Mouse (Mus musculus) CD4-positive naive resting alpha-beta T cell, adult 57 days (primary cell): ENCODE results near the gene Toe1. TPM values are rescaled to one million over a fixed set of nuclear protein-coding genes. Genes with fewer than 3 reads are reported as not detected.

Experiments
- total RNA-seq: library from RNA; stranded (reverse); gene quantifications from one replicate; pipeline ENCODE4 v1.2.4, GENCODE M21; 2023

Gene Toe1
- 50.5 TPM for total RNA-seq

DNA sequence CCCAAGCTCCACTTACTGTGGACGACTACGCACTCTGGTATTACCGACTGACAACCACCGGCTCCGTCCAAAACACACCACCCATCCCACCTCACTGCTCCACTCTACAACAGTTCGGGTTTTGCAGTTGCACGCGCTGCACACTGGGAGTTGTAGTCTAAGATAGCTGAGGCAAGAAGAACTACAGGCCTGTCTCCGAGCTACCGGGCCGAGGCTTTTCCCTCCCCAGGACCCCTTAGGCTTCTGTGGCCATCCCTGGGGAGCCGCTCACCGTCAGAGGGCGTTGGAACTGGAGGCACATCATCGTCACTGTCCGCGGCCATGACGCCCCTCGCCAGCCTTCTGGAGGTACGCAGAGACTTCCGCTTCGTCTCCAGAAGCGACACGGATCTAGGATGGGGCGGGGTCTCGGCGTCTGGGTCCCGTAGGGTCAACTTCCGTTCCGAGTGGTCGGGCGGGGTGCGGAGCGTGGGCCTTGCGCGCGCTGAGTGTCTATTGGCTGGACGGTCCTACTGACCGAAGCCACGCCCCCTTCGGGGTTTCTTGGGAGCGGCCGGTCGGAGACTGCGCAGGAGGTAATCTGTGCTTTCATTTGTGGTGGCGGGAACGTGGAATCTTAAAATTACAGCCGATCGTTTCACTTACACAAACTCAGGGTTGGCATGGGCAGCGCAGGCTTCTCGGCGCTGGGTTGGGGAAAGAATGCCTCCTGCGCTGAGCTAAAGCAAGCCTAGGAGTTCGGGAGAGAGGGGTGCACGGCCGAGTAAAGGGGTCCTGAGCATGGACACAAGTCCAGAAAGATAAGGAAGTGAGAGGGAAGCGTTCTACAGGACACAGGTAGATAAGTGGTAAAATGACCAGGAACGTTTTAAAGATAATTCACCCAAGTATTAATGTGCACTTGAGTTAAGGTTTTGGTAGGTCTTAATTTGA, at the start of gene Toe1, which contains the start of gene Mutyh:
TSS of gene Toe1 (minus strand) at position 444 of the 933 bp plus-strand sequence.
TSS of gene Mutyh (plus strand) at position 527 of the 933 bp plus-strand sequence.

DNA sequence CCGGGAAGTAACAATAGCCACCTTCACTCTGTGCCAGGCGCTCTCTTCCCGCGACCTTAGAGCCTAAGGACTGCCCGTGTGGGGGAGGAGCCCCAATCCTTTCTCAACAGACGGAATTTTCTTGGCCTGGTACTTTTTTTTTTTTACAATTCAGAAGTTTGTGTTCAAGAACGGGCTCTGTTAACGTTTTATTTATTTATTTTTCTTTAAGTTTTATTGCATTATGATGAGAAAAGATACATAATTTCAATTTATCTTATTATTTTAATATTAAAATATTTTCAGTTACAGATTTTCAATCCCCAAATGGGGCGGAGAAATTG, 14.2 kb upstream of the Toe1 start, which contains the start of gene Hpdl:
TSS of gene Hpdl (minus strand) at position 14 of the 323 bp plus-strand sequence.

Other genes starting within 250 kb of the Toe1 start
- 128 TPM for gene Gpbp1l1, start 250.0 kb downstream of the Toe1 start, total RNA-seq
- 8.2 TPM for gene Ccdc17, start 211.0 kb downstream of the Toe1 start, total RNA-seq
- 103 TPM for gene Nasp, start 179.7 kb downstream of the Toe1 start, total RNA-seq
- 176 TPM for gene Akr1a1, start 156.0 kb downstream of the Toe1 start, total RNA-seq
- 165 TPM for gene Prdx1, start 122.1 kb downstream of the Toe1 start, total RNA-seq
- 3.5 TPM for gene Mmachc, start 99.2 kb downstream of the Toe1 start, total RNA-seq
- 18.4 TPM for gene Ccdc163, start 99.1 kb downstream of the Toe1 start, total RNA-seq
- gene Tesk2, start 86.7 kb downstream of the Toe1 start, total RNA-seq: 7.8 TPM
- 11.8 TPM for gene Mutyh, start 83 bp upstream of the Toe1 start, total RNA-seq
- gene Hpdl, start 14.1 kb upstream of the Toe1 start, total RNA-seq: not detected
- gene Zswim5, start 69.7 kb upstream of the Toe1 start, total RNA-seq: 0.18 TPM
- 43.5 TPM for gene Urod, start 186.8 kb upstream of the Toe1 start, total RNA-seq
- gene Hectd3, start 187.7 kb upstream of the Toe1 start, total RNA-seq: 39.6 TPM
- 27.5 TPM for gene Eif2b3, start 211.8 kb upstream of the Toe1 start, total RNA-seq